Mouse (Mus musculus) hindbrain, embryonic 14.5 days (tissue): ENCODE measurements around the gene Tmc2. TPM values are rescaled to one million over a fixed set of nuclear protein-coding genes. Genes with fewer than 3 reads are reported as not detected.

Source experiments
- ATAC-seq: fragments of 200-750 bp; cut with Nextera tagmentation; 2 replicates; pipeline ENCODE4 v1.8.0; 2017; ENCODE audit warnings: moderate number of reproducible peaks, mild to moderate bottlenecking, moderate TSS enrichment, moderate library complexity; ENCODE audit not compliant: low FRiP score
- DNase-seq: peaks from one replicate; pipeline ENCODE4 v3.0.0-alpha.2; 2015; ENCODE audit warnings: low spot score
- H3K27ac ChIP-seq: fragments of 300-500 bp; sonication (generic); 2 replicates; pipeline ENCODE4 v1.5.1; 2014; ENCODE audit warnings: mild to moderate bottlenecking, moderate library complexity
- H3K27me3 ChIP-seq: fragments of 300-500 bp; sonication (generic); 2 replicates; pipeline ENCODE4 v1.6.1; 2014; ENCODE audit warnings: mild to moderate bottlenecking, low read length, mixed read lengths; ENCODE audit not compliant: control insufficient read depth, insufficient read depth
- H3K36me3 ChIP-seq: fragments of 300-500 bp; sonication (generic); replicated peaks from 2 replicates; pipeline ENCODE4 v1.6.1; 2014; ENCODE audit not compliant: control insufficient read depth, insufficient read depth
- H3K4me1 ChIP-seq: fragments of 300-500 bp; sonication (generic); replicated peaks from 2 replicates; pipeline ENCODE4 v1.6.1; 2014; ENCODE audit warnings: antibody characterized with exemption, low read length, mixed read lengths; ENCODE audit not compliant: control insufficient read depth, insufficient read depth
- H3K4me2 ChIP-seq: fragments of 300-500 bp; sonication (generic); replicated peaks from 2 replicates; pipeline ENCODE4 v1.6.1; 2014; ENCODE audit warnings: mild to moderate bottlenecking, moderate library complexity
- H3K4me3 ChIP-seq: fragments of 300-500 bp; sonication (generic); replicated peaks from 2 replicates; pipeline ENCODE4 v1.5.1; 2014; ENCODE audit warnings: mild to moderate bottlenecking, low read length
- H3K9ac ChIP-seq: fragments of 300-500 bp; sonication (generic); 2 replicates; pipeline ENCODE4 v1.6.1; 2014
- H3K9me3 ChIP-seq: fragments of 300-500 bp; sonication (generic); 2 replicates; pipeline ENCODE4 v1.6.1; 2016; ENCODE audit warnings: low read length; ENCODE audit not compliant: control insufficient read depth
- WGBS: fragments of 180-500 bp; shearing (Covaris S2); extraction: QIAGEN DNeasy Blood & Tissue Kit; methylation state at CpG from one replicate; pipeline ENCODE4 v1.1.7; 2014; 5-methylcytosine and 5-hydroxymethylcytosine counted together
- polyA plus RNA-seq: library from polyadenylated mRNA; unstranded; fragments of >200 nt; fragmentation: Nextera tagmentation; extraction: Ambion mirVana; gene quantifications from 2 replicates; pipeline ENCODE4 v1.2.1, GENCODE M21; 2014

The Tmc2 gene
- polyA plus RNA-seq, 1 experiment from 2014 or later = not detected

GRCm38 (mm10) chr2:130291434-130291833 lies 96.4 kb downstream of the Tmc2 start:
- Histone ChIP-seq H3K27me3 (no peaks in the 10 kb centered on the region; the same call in 1 of the 2 replicates), H3K4me3 (no peak overlapping the region), H3K9me3 (no peaks in the 10 kb centered on the region), H3K4me1 (peaks cover 14% of the 10 kb centered on the region), H3K27ac (no peak overlapping the region), H3K4me2 (peak overlapping the region; percentile 19; the same call in 1 of the 2 replicates), H3K36me3 (no peaks in the 10 kb centered on the region), H3K9ac (0 out of 2 replicates have a peak overlapping the region, but pooled peaks have one; percentile 20)
- peak; percentile 56 for ATAC-seq
- WGBS = 18% methylated on average over 8 of the region's 8 CpGs
- peak; percentile 81 for DNase-seq

- no peaks in the 10 kb centered on the region for H3K9me3 ChIP-seq
- H3K4me1 ChIP-seq = peaks cover 19% of the 10 kb centered on the region
- H3K27me3 ChIP-seq = peaks cover 5% of the 10 kb centered on the region
- ATAC-seq = no peak
- 59% methylated on average over 3 of the region's 3 CpGs for WGBS
- no peaks in the 10 kb centered on the region for H3K36me3 ChIP-seq
- no peak overlapping the region for H3K4me2 ChIP-seq
- H3K27ac ChIP-seq = no peak overlapping the region
- no peak for DNase-seq
- no peak overlapping the region for H3K4me3 ChIP-seq
- no peak overlapping the region for H3K9ac ChIP-seq
Observed at GRCm38 (mm10) chr2:130293009-130293408, 98.0 kb downstream of the Tmc2 start.

GRCm38 (mm10) chr2:130293486-130293885 lies 98.5 kb downstream of the Tmc2 start:
- Histone ChIP-seq H3K27me3 (peaks cover 5% of the 10 kb centered on the region), H3K9me3 (no peaks in the 10 kb centered on the region), H3K4me1 (peaks cover 19% of the 10 kb centered on the region), H3K36me3 (no peaks in the 10 kb centered on the region), H3K9ac (no peak overlapping the region), H3K27ac (no peak overlapping the region), H3K4me2 (no peak overlapping the region), H3K4me3 (no peak overlapping the region)
- ATAC-seq = no peak
- WGBS = 1% methylated on average over 4 of the region's 4 CpGs
- DNase-seq = no peak

GRCm38 (mm10) chr2:130294218-130294935 lies 99.4 kb downstream of the Tmc2 start:
- Histone ChIP-seq H3K4me3 (peak overlapping the region; percentile 73), H3K9ac (peak overlapping the region; percentile 86), H3K4me2 (peak overlapping the region; percentile 79), H3K36me3 (no peaks in the 10 kb centered on the region), H3K4me1 (peaks cover 19% of the 10 kb centered on the region), H3K9me3 (no peaks in the 10 kb centered on the region), H3K27me3 (peaks cover 5% of the 10 kb centered on the region), H3K27ac (peak overlapping the region; percentile 85)
- no peak for DNase-seq
- no peak for ATAC-seq
- WGBS = 7% methylated on average over 20 of the region's 20 CpGs

GRCm38 (mm10) chr2:130294936-130295277 lies 99.9 kb downstream of the Tmc2 start, which contains the start of gene Ebf4:
Gene Ebf4, plus strand, starts transcription at chr2:130295169.
- ATAC-seq = peak; percentile 80
- Histone ChIP-seq H3K9me3 (no peaks in the 10 kb centered on the region), H3K9ac (peak within 1 kb of the TSS; percentile 86), H3K4me1 (peaks cover 19% of the 10 kb centered on the region), H3K27me3 (peaks cover 5% of the 10 kb centered on the region), H3K27ac (peak within 1 kb of the TSS; percentile 85), H3K4me3 (peak within 1 kb of the TSS; percentile 73), H3K4me2 (peak within 1 kb of the TSS; percentile 79), H3K36me3 (no peaks in the 10 kb centered on the region)
- peak; percentile 71 for DNase-seq
- WGBS = 0% methylated on average over 23 of the region's 39 CpGs

- 1% methylated on average over 48 of the region's 99 CpGs for WGBS
- peak overlapping the region; percentile 86 for H3K9ac ChIP-seq
- H3K4me1 ChIP-seq = peaks cover 19% of the 10 kb centered on the region
- H3K4me3 ChIP-seq = peak overlapping the region; percentile 73
- peak overlapping the region; percentile 79 for H3K4me2 ChIP-seq
- no peaks in the 10 kb centered on the region for H3K36me3 ChIP-seq
- H3K27me3 ChIP-seq = peaks cover 5% of the 10 kb centered on the region
- ATAC-seq = peak; percentile 61
- peak overlapping the region; percentile 85 for H3K27ac ChIP-seq
- H3K9me3 ChIP-seq = no peaks in the 10 kb centered on the region
- peak; percentile 67 for DNase-seq
Observed at GRCm38 (mm10) chr2:130295331-130296133, 100.5 kb downstream of the Tmc2 start.

GRCm38 (mm10) chr2:130296134-130296745 lies 101.2 kb downstream of the Tmc2 start:
- Histone ChIP-seq H3K4me3 (peak overlapping the region; percentile 73), H3K4me1 (peaks cover 19% of the 10 kb centered on the region), H3K9me3 (no peaks in the 10 kb centered on the region), H3K27ac (no peak overlapping the region), H3K27me3 (peaks cover 5% of the 10 kb centered on the region), H3K9ac (peak overlapping the region; percentile 86), H3K36me3 (no peaks in the 10 kb centered on the region), H3K4me2 (peak overlapping the region; percentile 79)
- 5% methylated on average over 20 of the region's 20 CpGs for WGBS
- no peak for DNase-seq
- ATAC-seq = peak; percentile 29; the same call in 1 of the 2 replicates

GRCm38 (mm10) chr2:130297580-130297979 lies 102.6 kb downstream of the Tmc2 start:
- H3K27me3 ChIP-seq = peaks cover 5% of the 10 kb centered on the region
- no peaks in the 10 kb centered on the region for H3K36me3 ChIP-seq

GRCm38 (mm10) chr2:130303014-130303413 lies 108.0 kb downstream of the Tmc2 start:
- ATAC-seq = no peak
- 46% methylated on average over 4 of the region's 4 CpGs for WGBS

More at GRCm38 (mm10) chr2:130297580-130297979, 102.6 kb downstream of the Tmc2 start:
- Histone ChIP-seq H3K9ac (no peak overlapping the region), H3K27ac (no peak overlapping the region), H3K4me2 (no peak overlapping the region), H3K4me1 (peaks cover 19% of the 10 kb centered on the region), H3K4me3 (no peak overlapping the region), H3K9me3 (no peaks in the 10 kb centered on the region)
- ATAC-seq (no peak), DNase-seq (no peak)
- 81% methylated on average over 9 of the region's 9 CpGs for WGBS

More at GRCm38 (mm10) chr2:130303014-130303413, 108.0 kb downstream of the Tmc2 start:
- Histone ChIP-seq H3K4me1 (no peaks in the 10 kb centered on the region), H3K9me3 (no peaks in the 10 kb centered on the region), H3K27me3 (no peaks in the 10 kb centered on the region), H3K36me3 (peaks cover 12% of the 10 kb centered on the region; the same call in 1 of the 2 replicates), H3K27ac (no peak overlapping the region), H3K4me3 (no peak overlapping the region), H3K9ac (no peak overlapping the region), H3K4me2 (no peak overlapping the region)
- DNase-seq = no peak
